Mouse (Mus musculus) heart, embryonic 14.5 days (tissue): ENCODE measurements at regions not wholly inside any gene's neighbourhood (a gene's known extent, or its start where the extent isn't known, plus 50 kb on each side); places are given as distances from the start of the nearest gene placed in this dataset.

ENCODE experiments used
- ATAC-seq: fragments of 200-750 bp; cut with Nextera tagmentation; 2 replicates; pipeline ENCODE4 v1.8.0; 2017; ENCODE audit warnings: low read depth, moderate TSS enrichment; ENCODE audit not compliant: insufficient number of reproducible peaks, insufficient read depth, low FRiP score
- H3K27ac ChIP-seq, 2 experiments: fragments of 200-500 bp in 1 of 2; fragments of 300-500 bp in 1 of 2; sonication (generic) in 1 of 2; replicated peaks in 1 of 2; 2 replicates each; pipeline ENCODE4 v1.5.1; 2012 to 2014; ENCODE audit warnings: low read depth in 2 of 2, low read length in 2 of 2, control low read depth in 1 of 2, mild to moderate bottlenecking in 1 of 2, mixed read lengths in 1 of 2; ENCODE audit not compliant: control insufficient read depth in 1 of 2, insufficient read depth in 1 of 2
- H3K27me3 ChIP-seq: fragments of 300-500 bp; sonication (generic); 2 replicates; pipeline ENCODE4 v1.6.1; 2014; ENCODE audit warnings: mild to moderate bottlenecking, low read length, control low read depth; ENCODE audit not compliant: control insufficient read depth, insufficient read depth
- H3K36me3 ChIP-seq: fragments of 300-500 bp; sonication (generic); 2 replicates; pipeline ENCODE4 v1.6.1; 2014; ENCODE audit warnings: mild to moderate bottlenecking, control low read depth, low read length, mixed read lengths; ENCODE audit not compliant: control insufficient read depth, insufficient read depth
- H3K4me1 ChIP-seq, 2 experiments: fragments of 200-500 bp in 1 of 2; fragments of 300-500 bp in 1 of 2; sonication (generic) in 1 of 2; 2 replicates each; pipeline ENCODE4 v1.6.1; 2012 to 2014; ENCODE audit warnings: low read length in 2 of 2, control low read depth in 1 of 2, mixed read lengths in 1 of 2; ENCODE audit not compliant: control insufficient read depth in 2 of 2, insufficient read depth in 2 of 2
- H3K4me2 ChIP-seq: fragments of 300-500 bp; sonication (generic); 2 replicates; pipeline ENCODE4 v1.6.1; 2014; ENCODE audit warnings: mild to moderate bottlenecking, low read length
- H3K4me3 ChIP-seq, 2 experiments: fragments of 200-500 bp in 1 of 2; fragments of 300-500 bp in 1 of 2; sonication (generic) in 1 of 2; 2 replicates each; pipeline ENCODE4 v1.5.1; 2012 to 2014; ENCODE audit warnings: low read length in 2 of 2, mild to moderate bottlenecking in 2 of 2, control low read depth in 1 of 2, low read depth in 1 of 2, moderate library complexity in 1 of 2; ENCODE audit not compliant: control insufficient read depth in 1 of 2, insufficient read depth in 1 of 2
- H3K9ac ChIP-seq: fragments of 300-500 bp; sonication (generic); 2 replicates; pipeline ENCODE4 v1.6.1; 2014; ENCODE audit warnings: mild to moderate bottlenecking, low read length
- H3K9me3 ChIP-seq: fragments of 300-500 bp; sonication (generic); 2 replicates; pipeline ENCODE4 v1.6.1; 2016; ENCODE audit warnings: low read length, control low read depth; ENCODE audit not compliant: control insufficient read depth
- WGBS: fragments of 180-500 bp; shearing (Covaris S2); extraction: QIAGEN DNeasy Blood & Tissue Kit; methylation state at CpG from one replicate; pipeline ENCODE4 v1.1.7; 2014; 5-methylcytosine and 5-hydroxymethylcytosine counted together

GRCm38 (mm10) chr10:119015311-119016055 is 145.5 kb upstream of the Dyrk2 start:
- Histone ChIP-seq H3K4me2 (no peak overlapping the region), H3K36me3 (no peaks in the 10 kb centered on the region), H3K27me3 (no peaks in the 10 kb centered on the region), H3K9ac (no peak overlapping the region), H3K9me3 (no peaks in the 10 kb centered on the region), H3K4me3 (no peak overlapping the region), H3K4me1 (peaks cover 4 to 12% of the 10 kb centered on the region in 2 experiments; a peak in 2 of 4 replicates), H3K27ac (no peak overlapping the region)
- ATAC-seq, result no peak
- 82% methylated on average over 16 of the region's 16 CpGs for WGBS

GRCm38 (mm10) chr10:119014731-119015130 is 144.7 kb upstream of the Dyrk2 start:
- H3K27ac ChIP-seq, result no peak overlapping the region
- no peak for ATAC-seq
- 81% methylated on average over 4 of the region's 4 CpGs for WGBS
- no peaks in the 10 kb centered on the region for H3K9me3 ChIP-seq
- no peaks in the 10 kb centered on the region for H3K27me3 ChIP-seq
- H3K4me3 ChIP-seq, result no peak overlapping the region
- H3K36me3 ChIP-seq, result no peaks in the 10 kb centered on the region
- peaks cover 4 to 12% of the 10 kb centered on the region in 2 experiments; a peak in 2 of 4 replicates for H3K4me1 ChIP-seq
- H3K9ac ChIP-seq, result no peak overlapping the region
- no peak overlapping the region for H3K4me2 ChIP-seq

- Histone ChIP-seq H3K9me3 (no peaks in the 10 kb centered on the region), H3K9ac (no peak overlapping the region), H3K4me3 (no peak overlapping the region), H3K4me2 (no peak overlapping the region), H3K36me3 (no peaks in the 10 kb centered on the region), H3K27ac (0 out of 4 replicates have a peak overlapping the region, but pooled peaks of 1 of the 2 experiments have one; percentile 1), H3K27me3 (no peaks in the 10 kb centered on the region), H3K4me1 (peaks cover 4 to 12% of the 10 kb centered on the region in 2 experiments; a peak in 2 of 4 replicates)
- 52% methylated on average over 4 of the region's 4 CpGs for WGBS
- ATAC-seq, result no peak
These were observed 143.7 kb upstream of the Dyrk2 start for GRCm38 (mm10) chr10:119013758-119014157.

- Histone ChIP-seq H3K4me1 (peaks cover 4 to 12% of the 10 kb centered on the region in 2 experiments; a peak in 2 of 4 replicates), H3K4me3 (no peak overlapping the region), H3K4me2 (no peak overlapping the region), H3K27me3 (no peaks in the 10 kb centered on the region), H3K9ac (no peak overlapping the region), H3K9me3 (no peaks in the 10 kb centered on the region), H3K27ac (no peak overlapping the region), H3K36me3 (no peaks in the 10 kb centered on the region)
- no peak for ATAC-seq
- WGBS, result 85% methylated on average over 6 of the region's 6 CpGs
These were observed 141.5 kb upstream of the Dyrk2 start for GRCm38 (mm10) chr10:119011511-119011910.

GRCm38 (mm10) chr10:119010884-119011283 is 140.9 kb upstream of the Dyrk2 start:
- Histone ChIP-seq H3K4me1 (peaks cover 4 to 12% of the 10 kb centered on the region in 2 experiments; a peak in 2 of 4 replicates), H3K9ac (no peak overlapping the region), H3K4me2 (no peak overlapping the region), H3K36me3 (no peaks in the 10 kb centered on the region), H3K27ac (no peak overlapping the region), H3K4me3 (no peak overlapping the region), H3K27me3 (no peaks in the 10 kb centered on the region), H3K9me3 (no peaks in the 10 kb centered on the region)
- WGBS, result 55% methylated on average over 7 of the region's 7 CpGs
- no peak for ATAC-seq

GRCm38 (mm10) chr10:119006866-119007575 is 137.0 kb upstream of the Dyrk2 start:
- H3K27ac ChIP-seq, result no peak overlapping the region
- no peak overlapping the region for H3K4me2 ChIP-seq
- ATAC-seq, result no peak
- no peaks in the 10 kb centered on the region for H3K36me3 ChIP-seq
- no peaks in the 10 kb centered on the region for H3K27me3 ChIP-seq
- no peaks in the 10 kb centered on the region for H3K9me3 ChIP-seq
- H3K4me3 ChIP-seq, result no peak overlapping the region
- H3K9ac ChIP-seq, result no peak overlapping the region
- 87% methylated on average over 19 of the region's 19 CpGs for WGBS
- H3K4me1 ChIP-seq, result no peaks in the 10 kb centered on the region; a peak in 1 of 4 replicates

- Histone ChIP-seq H3K4me2 (no peak overlapping the region), H3K36me3 (no peaks in the 10 kb centered on the region), H3K9ac (no peak overlapping the region), H3K27me3 (no peaks in the 10 kb centered on the region), H3K27ac (no peak overlapping the region), H3K9me3 (no peaks in the 10 kb centered on the region), H3K4me1 (no peaks in the 10 kb centered on the region; a peak in 1 of 4 replicates), H3K4me3 (no peak overlapping the region)
- no peak for ATAC-seq
- 83% methylated on average over 8 of the region's 8 CpGs for WGBS
These were observed 135.5 kb upstream of the Dyrk2 start for GRCm38 (mm10) chr10:119005491-119005890.
